Mouse (Mus musculus): ENCODE results near the gene Ccdc191. TPM values are rescaled to one million over a fixed set of nuclear protein-coding genes. Genes with fewer than 3 reads are reported as not detected.

Gene Ccdc191
- total RNA-seq, 2 experiments from 2014 or later, result 1.4 to 5.8 TPM

GRCm38 (mm10) chr16:43926341-43926859 is 36.8 kb downstream of the Ccdc191 start, which contains the start of gene Qtrt2:
TSS of gene Qtrt2 (minus strand) at chr16:43926809.
- ATAC-seq (replicated peaks; ENCODE audit: low FRiP score, poor library complexity, severe bottlenecking), result no peak

DNA sequence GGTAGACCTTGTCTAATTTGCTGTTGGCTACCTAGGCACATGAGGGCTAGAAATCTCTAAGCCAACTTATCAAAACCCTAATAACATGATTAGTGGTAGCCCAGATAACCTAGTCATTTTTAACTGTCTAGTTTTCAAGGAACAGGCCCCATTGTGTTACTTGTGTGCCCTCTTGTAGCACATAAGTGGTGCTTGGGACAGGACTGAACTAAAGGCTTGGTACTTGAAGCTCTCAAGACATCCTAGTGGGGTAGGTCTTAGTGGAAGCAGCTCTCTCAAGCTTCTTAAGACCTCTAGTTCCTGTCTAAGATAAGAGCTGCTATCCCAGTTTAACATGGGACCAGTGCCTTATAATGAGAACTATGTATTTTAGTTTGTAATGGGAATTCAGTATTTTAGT is 41.0 kb downstream of the Ccdc191 start:
- no peak for ATAC-seq (replicated peaks; ENCODE audit: low FRiP score, poor library complexity, severe bottlenecking)

DNA sequence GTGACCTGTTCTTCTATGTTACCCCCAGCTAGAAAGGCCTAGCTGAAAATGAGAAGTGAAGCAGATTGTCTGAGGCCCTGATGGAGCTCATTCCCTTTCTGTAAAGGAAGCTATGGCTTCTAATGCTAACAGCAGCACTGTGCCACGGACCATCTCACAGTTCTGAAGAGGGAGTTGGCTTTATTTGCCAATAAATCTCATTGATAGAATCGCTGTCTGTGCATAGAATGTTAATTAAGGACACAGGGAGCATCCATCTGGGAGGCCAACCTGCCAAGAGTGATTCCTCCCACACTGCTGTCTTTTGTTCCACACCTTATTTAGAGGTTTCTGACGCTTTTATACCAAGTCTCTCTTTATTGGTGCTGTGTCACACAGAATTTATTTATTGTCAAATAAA is 41.9 kb downstream of the Ccdc191 start:
- no peak for ATAC-seq (replicated peaks; ENCODE audit: low FRiP score, poor library complexity, severe bottlenecking)

DNA sequence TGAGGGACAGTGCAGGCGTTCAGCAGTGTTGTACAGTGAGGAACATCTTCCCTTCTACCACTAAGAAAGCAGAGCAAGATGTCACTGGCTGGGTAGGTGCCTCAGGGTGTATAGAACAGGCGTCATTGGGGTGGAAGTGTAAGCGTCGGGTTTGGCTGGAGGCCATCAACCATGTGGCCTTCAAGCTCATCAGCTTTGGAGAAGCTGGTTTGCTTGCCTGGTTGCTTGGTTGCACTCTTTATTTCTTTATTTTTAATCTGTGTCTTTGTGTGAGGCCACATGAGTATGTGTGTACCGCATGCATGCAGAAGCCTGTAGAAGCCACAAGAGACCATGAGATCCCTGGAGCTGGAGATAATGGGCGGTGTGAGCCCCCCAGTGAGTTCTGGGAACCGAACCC is 42.7 kb downstream of the Ccdc191 start:
- ATAC-seq (replicated peaks; ENCODE audit: low FRiP score, poor library complexity, severe bottlenecking), result no peak

GRCm38 (mm10) chr16:43933041-43933440 is 43.4 kb downstream of the Ccdc191 start:
- no peak for ATAC-seq (replicated peaks; ENCODE audit: low FRiP score, poor library complexity, severe bottlenecking)

GRCm38 (mm10) chr16:43934856-43935255 is 45.3 kb downstream of the Ccdc191 start:
- ATAC-seq (replicated peaks; ENCODE audit: low FRiP score, poor library complexity, severe bottlenecking), result no peak

DNA sequence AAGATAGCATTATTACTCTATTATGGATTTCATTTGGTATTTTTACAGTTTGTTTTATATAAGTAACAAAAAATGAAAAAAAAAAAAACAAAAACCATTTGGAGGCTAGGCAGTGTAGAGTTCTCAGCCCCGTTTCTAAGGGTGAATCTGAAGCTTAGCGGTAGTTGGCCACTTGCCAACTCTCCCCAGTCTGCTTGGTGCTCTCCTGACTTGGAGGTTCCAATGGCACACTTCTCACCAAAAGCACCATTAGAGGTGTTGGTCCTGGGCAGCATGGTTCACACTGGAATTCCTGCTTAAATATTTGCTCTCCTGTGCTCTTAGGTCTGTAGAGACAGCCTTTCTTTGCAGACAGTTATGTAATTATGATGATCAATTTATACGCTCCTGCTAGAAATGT is 45.8 kb downstream of the Ccdc191 start:
- no peak for ATAC-seq (replicated peaks; ENCODE audit: low FRiP score, poor library complexity, severe bottlenecking)

- no peak for ATAC-seq (replicated peaks; ENCODE audit: low FRiP score, poor library complexity, severe bottlenecking)
Measured at GRCm38 (mm10) chr16:43935892-43936291, 46.3 kb downstream of the Ccdc191 start.

DNA sequence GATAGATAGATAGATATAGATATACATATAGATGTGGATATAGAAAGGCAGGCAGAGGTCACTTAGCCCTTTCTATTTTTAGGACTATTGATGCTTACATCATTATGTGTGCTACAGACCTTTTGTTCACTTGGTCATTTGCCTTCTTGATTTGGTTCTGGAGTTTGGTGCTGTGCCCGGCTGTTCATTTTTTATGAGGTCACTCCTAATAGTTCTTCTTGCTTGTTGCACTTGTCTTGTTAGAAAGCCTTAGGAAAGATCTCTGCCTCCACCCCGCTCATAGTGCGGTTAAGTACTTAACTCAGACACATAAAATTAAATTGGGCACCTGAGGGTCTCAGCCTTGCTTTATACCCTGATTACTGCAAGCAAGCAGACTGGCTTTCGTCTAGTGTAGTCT is 51.2 kb downstream of the Ccdc191 start:
- ATAC-seq (replicated peaks; ENCODE audit: low FRiP score, poor library complexity, severe bottlenecking), result no peak

DNA sequence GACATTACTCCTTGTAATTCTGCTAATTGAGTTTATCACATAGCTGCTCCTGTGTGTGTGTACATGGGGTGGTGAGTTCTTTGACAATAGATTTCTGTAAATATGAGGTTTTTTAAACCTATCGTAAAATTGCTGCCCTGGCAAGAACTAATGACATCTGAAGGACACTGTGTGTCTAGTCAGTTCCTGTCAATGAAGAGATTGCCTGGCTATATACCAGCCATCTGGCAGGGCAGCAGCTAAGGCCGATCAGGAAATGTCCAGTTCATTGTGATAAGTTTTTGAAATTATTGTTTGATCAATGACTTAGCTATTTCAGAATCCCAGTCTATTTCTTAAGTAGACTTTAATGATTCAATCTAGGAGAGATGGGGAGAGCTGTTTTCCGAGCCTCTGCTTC is 55.8 kb downstream of the Ccdc191 start:
- ATAC-seq (replicated peaks; ENCODE audit: low FRiP score, poor library complexity, severe bottlenecking), result no peak

DNA sequence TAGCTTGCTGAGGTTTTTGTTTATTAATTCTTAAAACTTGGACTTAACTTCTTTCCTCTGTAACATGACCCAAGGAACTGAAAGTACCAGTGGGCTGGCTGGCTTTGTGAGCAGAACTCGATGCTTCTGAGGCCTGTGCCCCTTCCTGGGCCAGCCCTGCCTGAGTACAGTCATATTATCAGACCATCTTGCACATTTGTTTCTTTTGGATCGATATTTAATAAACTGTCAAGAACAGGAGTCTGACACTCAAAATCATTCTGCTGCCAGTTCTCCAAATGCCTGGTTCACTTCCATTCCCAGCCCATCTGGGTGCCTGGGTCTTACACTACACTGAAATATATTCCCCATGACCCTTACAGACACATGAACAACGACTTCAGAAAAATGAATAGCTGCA is 56.3 kb downstream of the Ccdc191 start:
- ATAC-seq (replicated peaks; ENCODE audit: low FRiP score, poor library complexity, severe bottlenecking), result no peak

DNA sequence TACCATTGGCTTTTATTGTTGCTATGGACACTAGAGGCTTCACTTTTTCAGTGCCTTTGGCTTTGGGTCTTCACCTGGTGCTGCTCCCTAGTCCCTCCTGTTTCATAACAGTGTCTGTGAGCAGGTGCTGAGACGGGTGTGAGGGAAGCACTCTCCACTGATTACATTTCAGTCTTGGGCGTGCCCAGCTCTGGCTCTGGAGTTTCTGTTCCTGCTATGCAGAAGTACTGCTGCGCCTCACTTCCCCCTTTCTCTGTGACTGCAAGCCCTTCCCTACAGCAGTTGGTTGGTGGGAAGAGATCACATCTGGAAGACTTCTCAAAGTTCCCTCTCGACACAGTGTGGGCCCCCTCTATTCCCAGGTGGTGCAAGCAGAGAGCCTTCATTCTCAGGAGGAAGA is 62.0 kb downstream of the Ccdc191 start:
- no peak for ATAC-seq (replicated peaks; ENCODE audit: low FRiP score, poor library complexity, severe bottlenecking)

DNA sequence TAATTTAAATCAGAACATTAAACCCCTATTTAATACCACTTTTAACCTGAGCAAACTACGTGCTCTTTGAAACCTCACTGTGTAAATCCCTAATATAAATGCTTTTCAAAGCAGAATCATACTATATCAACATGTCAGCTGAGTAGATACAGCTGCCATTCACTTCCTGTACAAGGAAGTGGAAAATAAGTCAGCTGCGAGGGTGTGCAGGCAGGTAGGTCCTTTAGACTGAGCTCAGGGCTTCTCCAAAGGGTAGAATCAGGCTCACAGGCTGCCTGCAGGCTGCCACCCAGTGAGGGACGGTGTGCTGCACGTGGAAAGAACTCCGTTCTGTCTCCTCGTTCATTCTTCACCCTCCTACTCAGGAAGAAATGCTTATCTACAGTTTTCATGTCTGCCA is 65.3 kb downstream of the Ccdc191 start:
- no peak for ATAC-seq (replicated peaks; ENCODE audit: low FRiP score, poor library complexity, severe bottlenecking)

- no peak for ATAC-seq (replicated peaks; ENCODE audit: low FRiP score, poor library complexity, severe bottlenecking)
Measured at GRCm38 (mm10) chr16:43958038-43958437, 68.4 kb downstream of the Ccdc191 start.

GRCm38 (mm10) chr16:43963291-43963690 is 73.7 kb downstream of the Ccdc191 start:
- ATAC-seq (replicated peaks; ENCODE audit: low FRiP score, poor library complexity, severe bottlenecking), result no peak

- no peak for ATAC-seq (replicated peaks; ENCODE audit: low FRiP score, poor library complexity, severe bottlenecking)
Measured at GRCm38 (mm10) chr16:43963780-43964179, 74.2 kb downstream of the Ccdc191 start.

DNA sequence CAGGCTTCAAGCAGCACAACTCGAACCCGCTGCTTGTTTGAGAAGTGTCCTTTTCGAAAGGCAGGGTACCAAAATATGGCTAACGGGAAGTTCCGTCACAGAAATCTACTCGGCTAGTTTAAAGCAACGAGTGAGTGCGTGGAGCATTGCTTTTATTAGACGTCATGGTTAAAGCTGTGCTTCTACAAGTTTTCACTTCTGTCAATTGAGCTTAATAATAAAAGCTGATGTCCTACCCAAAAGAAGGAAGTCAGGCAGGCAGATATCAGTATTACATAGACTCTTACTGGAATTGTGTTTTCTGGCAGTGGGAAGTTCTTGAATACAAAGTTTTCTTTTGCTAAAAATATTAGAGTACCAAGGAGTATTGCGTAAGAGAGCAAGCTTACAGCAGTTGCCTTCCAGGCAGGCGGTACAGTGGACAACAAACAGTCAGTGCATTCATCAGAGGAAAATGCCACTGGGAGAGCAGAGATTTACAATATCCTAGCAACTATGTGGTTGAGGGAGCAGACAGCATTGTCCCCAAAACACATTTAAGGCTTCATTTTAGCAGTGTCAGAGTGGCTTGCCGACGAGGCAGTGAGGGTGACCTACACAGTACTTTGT is 76.3 kb downstream of the Ccdc191 start:
- no peak for ATAC-seq (replicated peaks; ENCODE audit: low FRiP score, poor library complexity, severe bottlenecking)

DNA sequence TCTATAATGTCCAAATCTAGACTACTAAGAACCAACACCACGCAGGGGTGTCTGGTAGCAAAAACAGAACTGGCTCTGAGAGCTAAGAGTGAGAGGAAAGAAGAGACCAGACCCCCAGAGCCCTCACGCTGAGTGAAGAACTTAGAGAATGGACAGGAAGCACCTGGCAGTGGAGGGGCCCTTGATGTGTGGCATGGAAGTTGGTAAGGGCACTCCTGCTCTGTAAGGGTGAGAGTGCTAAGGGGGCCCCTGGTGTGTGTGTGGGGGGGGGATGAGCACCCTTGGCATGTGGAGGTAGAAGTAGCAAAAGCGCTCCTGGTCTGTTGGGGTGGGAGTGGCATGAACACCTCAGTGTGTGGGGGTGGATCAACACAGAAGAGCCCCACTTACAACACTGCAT is 80.8 kb downstream of the Ccdc191 start:
- no peak for ATAC-seq (replicated peaks; ENCODE audit: low FRiP score, poor library complexity, severe bottlenecking)

DNA sequence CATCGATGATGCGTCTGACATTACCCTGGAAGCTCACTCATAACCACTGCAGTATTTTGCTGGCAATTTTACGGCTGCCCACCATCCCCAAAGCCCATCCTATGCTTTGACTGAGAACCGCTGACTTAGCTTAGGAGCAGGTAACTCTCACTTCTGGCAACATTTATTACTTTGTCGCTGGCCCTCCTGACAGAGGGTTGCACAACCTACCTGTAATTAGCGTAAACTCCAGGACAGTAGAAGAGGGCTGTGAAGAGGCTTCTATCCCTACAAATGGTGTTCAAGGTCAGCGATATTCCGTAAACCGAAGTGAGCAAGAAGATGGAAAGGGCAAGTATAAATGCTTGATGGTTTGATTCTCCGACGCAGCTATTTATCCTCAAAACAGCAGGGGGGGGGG is 81.6 kb downstream of the Ccdc191 start:
- ATAC-seq (replicated peaks; ENCODE audit: low FRiP score, poor library complexity, severe bottlenecking), result no peak

- ATAC-seq (replicated peaks; ENCODE audit: low FRiP score, poor library complexity, severe bottlenecking), result no peak
Measured at GRCm38 (mm10) chr16:43971741-43972140, 82.1 kb downstream of the Ccdc191 start.

DNA sequence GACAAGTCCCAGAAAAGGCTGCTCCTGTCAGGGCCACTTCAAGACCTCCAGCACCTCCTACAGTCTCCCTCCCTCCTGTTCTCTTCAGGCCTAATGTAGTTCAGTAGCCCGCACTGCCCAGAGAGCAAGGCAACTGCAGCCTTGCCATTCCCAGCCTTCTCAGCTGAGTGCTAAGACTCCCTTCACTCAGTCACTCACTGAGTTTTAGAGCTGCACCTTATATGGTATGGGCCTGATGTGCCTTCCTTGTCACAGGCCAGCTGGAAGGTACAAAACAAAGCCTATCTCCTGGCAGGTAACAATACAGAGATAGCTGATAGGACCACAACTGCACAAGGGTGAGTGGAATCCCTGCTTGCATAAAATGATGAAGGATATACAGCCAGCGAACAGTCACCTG is 82.8 kb downstream of the Ccdc191 start:
- ATAC-seq (replicated peaks; ENCODE audit: low FRiP score, poor library complexity, severe bottlenecking), result no peak

- ATAC-seq (replicated peaks; ENCODE audit: low FRiP score, poor library complexity, severe bottlenecking), result no peak
Measured at GRCm38 (mm10) chr16:43973147-43973546, 83.5 kb downstream of the Ccdc191 start.

Measured in erythroblast, adult 5-6 weeks (primary cell).